Mouse (Mus musculus): Measurements from ENCODE around the gene Vmn2r88. TPM values are rescaled to one million over a fixed set of nuclear protein-coding genes. Genes with fewer than 3 reads are reported as not detected.

Vmn2r88 gene
- not detected in 2 replicates for polyA plus RNA-seq (2015; fragmentation: Nextera tagmentation; extraction: Ambion mirVana)

DNA sequence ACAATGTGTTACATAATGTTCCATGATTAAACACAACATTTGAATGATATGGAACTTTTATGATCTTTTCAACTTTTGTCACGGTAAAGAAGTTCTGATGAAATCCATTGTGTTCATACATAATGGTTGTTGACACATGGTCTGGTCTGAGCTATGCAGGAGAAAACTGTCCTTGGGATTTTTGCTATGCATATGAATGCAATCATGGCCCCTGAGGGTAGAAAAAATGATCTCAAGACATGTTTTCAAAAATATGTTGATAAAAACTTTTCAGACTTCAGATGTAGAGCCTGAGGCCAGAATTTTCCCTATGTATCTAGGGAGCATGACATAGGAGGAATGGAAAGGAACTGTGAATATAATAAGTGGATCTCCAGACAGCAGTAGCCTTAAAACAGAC is at the start of gene Vmn2r88:
Gene Vmn2r88 (plus strand): TSS at position 301 of the 400 bp plus-strand sequence.

DNA sequence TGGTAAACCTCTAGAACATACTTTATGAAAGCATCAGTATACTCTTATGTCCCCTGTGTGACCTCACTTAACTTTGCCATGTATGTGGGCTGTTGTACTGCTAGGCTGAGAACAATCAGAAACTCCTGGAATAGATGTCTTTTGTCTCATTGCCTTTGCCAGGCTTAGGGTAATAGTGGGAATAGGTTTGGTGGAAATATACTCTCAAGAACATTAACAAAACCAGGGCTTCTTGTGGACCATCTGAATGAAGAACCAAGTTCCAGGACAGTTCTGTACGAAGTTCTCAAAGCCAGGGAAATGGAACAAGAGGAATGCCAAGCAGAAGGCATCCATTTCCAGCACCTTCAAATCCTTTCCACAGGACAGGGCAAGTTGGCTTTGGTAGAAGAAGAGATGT is 49.2 kb upstream of the Vmn2r88 start, which contains the start of gene Gm7247:
Gene Gm7247 (plus strand): TSS at position 301 of the 400 bp plus-strand sequence.

DNA sequence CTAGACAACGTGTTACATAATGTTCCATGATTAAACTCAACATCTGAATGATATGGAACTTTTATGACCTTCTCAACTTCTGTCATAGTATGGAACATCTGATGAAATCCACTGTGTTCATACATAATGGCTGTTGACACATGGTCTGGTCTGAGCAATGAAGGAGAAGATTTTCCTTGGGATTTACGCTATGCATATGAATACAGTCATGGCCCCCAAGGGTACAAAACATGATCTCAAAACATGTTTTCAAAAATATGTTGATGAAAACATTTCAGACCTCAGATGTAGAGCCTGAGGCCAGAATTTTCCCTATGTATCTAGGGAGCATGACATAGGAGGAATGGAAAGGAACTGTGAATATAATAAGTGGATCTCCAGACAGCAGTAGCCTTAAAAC is 40.9 kb downstream of the Vmn2r88 start, which contains the start of gene Vmn2r89:
Gene Vmn2r89 (plus strand): TSS at position 301 of the 400 bp plus-strand sequence.

Other genes starting within 250 kb of the Vmn2r88 start
- not detected in 2 replicates for gene Rnase2b, start 248.6 kb upstream of the Vmn2r88 start, polyA plus RNA-seq (2015; fragmentation: Nextera tagmentation; extraction: Ambion mirVana)
- not detected in 2 replicates for gene Ang2, start 211.7 kb upstream of the Vmn2r88 start, polyA plus RNA-seq (2015; fragmentation: Nextera tagmentation; extraction: Ambion mirVana)
- gene Ear14, start 207.4 kb upstream of the Vmn2r88 start, polyA plus RNA-seq (2015; fragmentation: Nextera tagmentation; extraction: Ambion mirVana): not detected in 2 replicates
- not detected in 2 replicates for gene Rnase2a, start 154.7 kb upstream of the Vmn2r88 start, polyA plus RNA-seq (2015; fragmentation: Nextera tagmentation; extraction: Ambion mirVana)
- gene Gm7247, start 49.1 kb upstream of the Vmn2r88 start, polyA plus RNA-seq (2015; fragmentation: Nextera tagmentation; extraction: Ambion mirVana): not detected in 2 replicates
- gene Vmn2r89, start 41.0 kb downstream of the Vmn2r88 start, polyA plus RNA-seq (2015; fragmentation: Nextera tagmentation; extraction: Ambion mirVana): not detected in 2 replicates
- not detected in 2 replicates for gene Gm5622, start 142.0 kb downstream of the Vmn2r88 start, polyA plus RNA-seq (2015; fragmentation: Nextera tagmentation; extraction: Ambion mirVana)
- gene Gm17175, start 163.2 kb downstream of the Vmn2r88 start, polyA plus RNA-seq (2015; fragmentation: Nextera tagmentation; extraction: Ambion mirVana): not detected in 2 replicates
- not detected in 2 replicates for gene Gm17174, start 181.3 kb downstream of the Vmn2r88 start, polyA plus RNA-seq (2015; fragmentation: Nextera tagmentation; extraction: Ambion mirVana)
- gene Gm17078, start 200.5 kb downstream of the Vmn2r88 start, polyA plus RNA-seq (2015; fragmentation: Nextera tagmentation; extraction: Ambion mirVana): not detected in 2 replicates
- gene Gm4181, start 224.8 kb downstream of the Vmn2r88 start, polyA plus RNA-seq (2015; fragmentation: Nextera tagmentation; extraction: Ambion mirVana): not detected in 2 replicates